Mouse (Mus musculus) testis, postnatal 10 days (tissue): Measurements from ENCODE around the gene Ptprd.
A peak's percentile ranks its signal among the peaks of the same experiment; 100 is the strongest.

Source experiments
- DNase-seq: peaks from one replicate; pipeline ENCODE4 v3.0.0; 2021; ENCODE audit warnings: low spot score

The Ptprd gene

DNA sequence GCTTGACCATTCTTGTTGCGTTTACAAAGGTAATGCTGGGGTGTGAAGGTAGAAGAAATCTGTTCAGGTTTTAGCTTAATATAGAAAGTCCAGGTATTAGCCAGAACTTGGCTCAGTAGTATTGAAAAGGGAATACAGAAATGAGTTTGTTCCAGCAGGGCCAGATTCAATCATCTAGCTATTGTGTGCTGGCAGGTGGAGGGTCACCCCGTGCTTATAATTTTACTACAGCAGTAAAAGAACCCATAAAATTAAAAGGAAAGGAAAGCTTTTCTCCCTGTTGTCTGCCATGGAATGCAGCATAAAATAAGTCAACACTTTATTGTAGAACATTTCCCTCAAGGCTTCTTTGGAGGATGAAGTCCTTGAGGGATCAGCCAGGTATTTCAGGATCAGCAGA is 1558.8 kb downstream of the Ptprd start:
- no peak for DNase-seq

DNA sequence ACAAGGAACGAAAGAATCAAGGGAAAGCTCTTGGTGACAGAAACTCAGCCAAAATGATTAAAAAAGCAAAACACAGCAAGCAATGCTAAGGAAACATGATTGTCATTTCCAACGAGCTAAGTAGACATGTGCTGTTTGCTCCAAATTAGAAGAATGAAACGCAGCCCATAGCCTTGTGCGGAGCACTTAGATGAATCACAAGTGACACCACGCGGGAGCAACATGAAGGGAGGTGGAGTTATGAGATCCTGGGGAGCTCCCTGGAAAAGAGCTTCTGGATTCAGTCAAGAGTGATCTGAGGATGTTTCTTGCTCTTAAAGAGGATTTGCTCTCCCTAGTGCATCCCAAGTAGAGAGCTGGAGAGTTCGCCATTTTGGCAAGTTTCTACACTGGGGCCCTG is 1590.0 kb downstream of the Ptprd start:
- no peak for DNase-seq

DNA sequence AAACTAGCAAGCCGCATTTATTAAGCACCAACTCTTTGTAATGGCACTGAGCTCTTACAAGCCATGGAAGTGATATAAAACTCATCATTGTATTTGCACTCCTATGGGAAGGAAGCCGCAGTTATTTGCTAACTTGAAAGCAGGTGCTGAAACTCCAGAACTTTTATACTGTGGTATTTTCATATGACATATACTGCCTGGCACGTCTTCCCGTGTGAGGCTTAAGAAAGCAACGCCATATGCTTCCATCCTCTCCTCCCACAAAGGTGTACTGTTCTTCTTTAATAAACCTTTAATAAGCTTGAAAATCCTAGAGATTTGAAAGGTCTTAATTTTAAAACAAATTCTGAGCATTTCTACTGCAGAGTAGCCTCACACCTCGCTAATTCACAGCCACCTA is 1595.1 kb downstream of the Ptprd start:
- DNase-seq = no peak

DNA sequence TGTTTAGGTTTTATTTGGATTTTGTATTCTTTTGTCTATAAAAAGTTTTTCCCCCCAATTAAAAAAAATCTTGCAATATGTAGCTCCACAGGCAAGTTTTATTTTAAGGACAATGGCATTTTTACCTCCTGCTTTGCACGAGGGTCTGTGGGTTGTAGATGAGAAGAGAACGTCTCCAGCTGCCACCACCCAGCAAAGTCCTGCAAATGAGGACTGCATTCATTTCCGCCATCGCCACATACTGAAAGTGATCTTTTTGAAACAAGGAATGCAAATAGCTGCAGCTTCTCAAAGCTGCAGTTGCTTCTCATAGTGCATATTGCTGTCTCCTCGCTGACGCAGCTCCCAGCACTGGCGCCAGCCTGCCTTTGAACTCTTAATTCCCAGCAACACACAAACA is 1603.5 kb downstream of the Ptprd start:
- DNase-seq = no peak

DNA sequence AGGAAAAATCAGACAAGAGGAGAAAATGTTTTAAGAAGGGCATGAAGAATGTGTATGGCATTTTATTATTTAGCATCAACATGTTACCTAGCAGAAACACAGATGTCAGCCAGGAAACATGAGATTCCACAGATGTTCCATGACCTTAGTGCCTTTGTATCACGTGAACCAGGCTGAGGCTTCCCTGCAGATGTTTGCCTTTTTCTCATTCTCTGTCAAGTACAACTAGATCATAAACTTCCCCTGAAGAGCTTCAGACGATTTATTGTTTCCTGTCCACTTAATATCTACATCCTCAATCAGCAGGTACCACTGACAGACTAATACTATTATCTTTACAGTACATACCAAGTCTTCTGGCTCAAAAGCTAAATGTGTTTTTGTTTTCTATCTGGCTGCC is 1605.0 kb downstream of the Ptprd start:
- DNase-seq = no peak

DNA sequence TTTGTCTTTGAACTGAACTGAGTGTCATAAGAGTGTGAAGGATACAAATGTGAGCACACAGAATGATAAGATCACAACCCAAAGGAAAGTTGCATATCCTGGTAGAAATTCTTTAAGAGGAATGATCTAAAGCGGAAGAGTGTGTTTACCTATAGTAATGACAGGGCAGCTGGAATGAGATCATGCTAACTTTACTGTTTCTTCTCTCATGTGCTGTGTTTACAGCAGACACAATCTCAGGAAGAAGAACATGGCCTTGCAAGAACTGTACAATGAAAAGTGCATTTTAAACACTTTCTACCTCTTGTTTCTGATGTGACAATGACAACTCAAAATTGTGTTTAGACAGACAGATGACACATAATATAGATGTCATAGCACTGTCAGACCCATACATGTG is 1621.0 kb downstream of the Ptprd start:
- DNase-seq = no peak

DNA sequence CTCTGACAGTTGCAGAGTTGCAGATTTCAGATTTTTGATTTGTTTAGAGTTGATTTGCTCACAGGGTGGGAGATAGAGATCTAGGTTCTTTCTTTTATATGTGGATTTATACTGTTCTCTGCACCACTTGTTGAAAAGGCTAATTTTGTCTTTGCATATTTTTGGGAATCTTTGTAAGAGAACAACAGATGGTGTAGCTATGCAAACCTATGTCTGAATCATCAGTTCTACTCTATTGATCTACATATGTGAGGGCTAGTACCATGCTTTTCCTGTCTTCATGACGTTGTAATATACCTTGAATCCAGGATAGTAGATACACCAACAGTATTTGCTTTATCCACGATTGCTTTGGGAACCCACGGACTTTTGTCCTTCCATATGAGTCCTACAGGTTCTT is 1628.7 kb downstream of the Ptprd start:
- DNase-seq = no peak

DNA sequence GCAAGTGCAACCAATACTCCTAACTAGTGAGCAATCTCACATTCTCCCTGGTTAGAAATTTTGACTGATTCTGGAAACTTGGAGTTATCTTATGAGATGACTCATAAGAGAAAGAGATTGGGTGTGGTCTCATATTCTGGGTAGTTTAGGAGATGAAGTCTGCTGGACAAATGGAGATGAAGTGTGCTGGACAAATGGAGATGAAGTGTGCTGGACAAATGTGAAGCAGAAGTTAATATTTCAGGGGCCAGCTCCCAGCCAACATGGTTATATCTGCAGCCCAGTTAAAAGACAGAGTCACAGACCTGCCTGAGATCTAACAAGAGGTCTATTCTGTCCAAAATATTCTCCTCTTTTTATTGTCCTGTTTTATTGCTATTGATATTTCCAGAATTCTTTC is 1645.8 kb downstream of the Ptprd start:
- no peak for DNase-seq

DNA sequence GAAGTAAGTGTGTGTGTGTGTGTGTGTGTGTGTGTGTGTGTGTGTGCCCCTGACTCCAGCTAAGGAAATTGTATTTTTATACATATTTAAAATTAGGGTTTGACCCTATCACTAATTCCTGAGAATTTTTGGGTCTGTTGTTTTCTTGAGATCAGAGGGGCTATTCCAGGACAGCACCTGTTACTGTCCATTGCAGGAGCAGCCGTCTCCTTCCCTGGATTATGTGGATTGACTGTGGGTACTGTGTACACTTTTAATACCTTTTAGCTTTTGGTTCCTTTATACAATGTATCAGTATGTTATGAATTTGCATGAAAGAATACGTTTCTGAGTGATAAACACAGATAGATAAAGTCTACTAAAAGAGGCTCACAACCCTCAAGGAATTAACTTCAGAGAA is 1670.0 kb downstream of the Ptprd start:
- DNase-seq = no peak

DNA sequence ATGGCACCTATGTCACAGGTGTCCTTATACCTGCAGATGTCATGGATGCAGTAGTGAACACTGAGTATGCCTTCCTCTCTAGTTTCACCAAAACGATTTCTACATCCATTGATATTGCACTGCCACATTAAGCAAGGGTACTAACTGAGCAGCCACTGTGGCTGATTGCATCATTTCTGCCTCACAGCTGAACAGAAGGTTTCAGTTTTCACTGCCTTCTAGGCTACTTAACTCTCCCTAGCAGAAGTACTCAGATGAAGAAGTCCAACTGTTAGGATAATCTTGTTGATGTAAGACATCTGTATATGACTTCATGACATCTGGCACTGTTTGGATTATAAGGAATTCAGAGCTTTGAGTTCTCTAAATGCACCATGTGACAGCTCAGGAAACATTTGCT is 1678.8 kb downstream of the Ptprd start:
- DNase-seq = no peak

DNA sequence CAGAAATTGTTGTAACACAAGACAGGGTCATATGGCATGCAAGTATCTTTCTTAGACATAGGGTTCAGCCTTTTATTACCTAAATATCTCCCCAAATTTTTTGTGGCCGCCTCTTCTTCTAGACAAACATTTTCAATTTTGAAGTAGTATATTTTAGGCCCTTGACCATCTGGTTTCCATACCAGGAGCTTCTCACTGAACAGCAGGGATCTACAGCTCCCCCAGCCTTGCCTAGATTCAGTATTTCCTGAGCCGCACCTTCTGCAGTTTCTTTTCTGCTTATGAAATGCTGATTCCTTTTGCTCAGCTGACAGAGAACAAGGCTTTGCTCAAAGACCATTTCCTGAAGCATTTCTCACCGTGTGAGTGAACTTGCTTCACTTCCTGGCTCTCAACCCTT is 1686.5 kb downstream of the Ptprd start:
- DNase-seq = no peak

DNA sequence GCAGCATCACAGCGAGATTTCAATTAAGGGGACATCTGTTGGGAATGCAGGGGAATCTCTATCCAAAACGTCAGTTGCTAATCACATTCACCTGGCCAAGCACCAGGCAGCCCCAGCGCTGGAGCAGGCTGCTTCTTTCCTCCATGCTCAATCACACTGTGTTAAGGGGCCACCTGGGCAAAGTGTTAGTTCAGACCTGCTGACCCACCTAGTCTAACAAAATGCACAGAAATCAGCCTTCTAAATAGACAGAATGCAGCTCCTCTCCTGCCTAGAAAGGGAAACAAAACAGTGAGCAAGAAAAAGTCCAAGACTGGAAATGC is 1708.5 kb downstream of the Ptprd start:
- DNase-seq = no peak

DNA sequence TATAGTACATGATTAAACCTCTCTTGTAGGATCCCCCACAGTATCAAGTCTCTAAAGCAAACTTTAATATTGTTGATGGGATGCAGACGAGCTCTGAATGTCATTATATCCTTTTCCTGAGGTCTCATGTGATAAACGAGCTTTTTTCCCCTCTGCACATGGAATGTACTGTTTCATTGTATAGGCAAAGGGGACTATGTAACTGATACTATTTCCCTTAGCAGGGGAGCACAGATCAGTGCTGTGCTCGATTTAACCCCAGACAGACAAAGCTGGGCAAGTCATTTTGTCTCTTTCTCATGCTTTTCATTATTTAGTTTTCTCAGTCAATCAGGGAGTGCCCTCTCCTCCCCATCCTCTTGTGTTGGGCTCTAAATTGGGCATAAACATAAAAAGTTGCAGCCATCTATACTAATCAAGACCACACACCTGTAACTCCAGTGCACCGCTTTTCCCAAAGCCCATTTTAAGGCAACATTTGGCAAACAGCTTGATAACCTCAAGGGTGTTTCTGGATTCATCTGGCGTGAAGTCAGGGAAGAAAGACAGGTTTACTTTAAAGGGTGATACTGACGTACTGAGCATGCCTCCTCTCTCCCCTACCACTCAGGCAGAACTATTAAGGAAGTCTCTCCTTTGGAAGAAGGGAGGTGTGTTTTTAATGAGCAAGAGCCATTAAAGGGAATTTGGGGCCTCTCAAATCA is 1709.0 kb downstream of the Ptprd start:
- DNase-seq = no peak

DNA sequence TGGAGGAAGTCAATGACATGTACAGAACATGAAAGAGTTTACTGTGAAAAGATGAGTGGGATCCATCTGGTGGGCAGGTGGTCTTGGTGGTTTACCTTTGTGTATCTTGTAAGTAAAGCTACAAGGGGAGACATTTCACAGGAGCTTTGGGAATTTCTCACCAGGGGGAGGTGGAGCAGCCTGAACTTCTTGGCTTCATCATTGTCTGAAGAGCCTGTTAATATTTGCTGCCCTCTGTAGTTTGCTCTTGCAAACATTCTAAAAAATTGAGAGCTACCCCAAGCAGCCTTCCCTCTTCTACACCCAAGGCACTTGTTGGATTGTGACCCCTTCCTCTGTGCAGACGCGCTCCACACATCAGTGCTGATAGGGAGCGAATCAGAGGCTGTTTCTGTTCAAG is 1725.9 kb downstream of the Ptprd start:
- no peak for DNase-seq

DNA sequence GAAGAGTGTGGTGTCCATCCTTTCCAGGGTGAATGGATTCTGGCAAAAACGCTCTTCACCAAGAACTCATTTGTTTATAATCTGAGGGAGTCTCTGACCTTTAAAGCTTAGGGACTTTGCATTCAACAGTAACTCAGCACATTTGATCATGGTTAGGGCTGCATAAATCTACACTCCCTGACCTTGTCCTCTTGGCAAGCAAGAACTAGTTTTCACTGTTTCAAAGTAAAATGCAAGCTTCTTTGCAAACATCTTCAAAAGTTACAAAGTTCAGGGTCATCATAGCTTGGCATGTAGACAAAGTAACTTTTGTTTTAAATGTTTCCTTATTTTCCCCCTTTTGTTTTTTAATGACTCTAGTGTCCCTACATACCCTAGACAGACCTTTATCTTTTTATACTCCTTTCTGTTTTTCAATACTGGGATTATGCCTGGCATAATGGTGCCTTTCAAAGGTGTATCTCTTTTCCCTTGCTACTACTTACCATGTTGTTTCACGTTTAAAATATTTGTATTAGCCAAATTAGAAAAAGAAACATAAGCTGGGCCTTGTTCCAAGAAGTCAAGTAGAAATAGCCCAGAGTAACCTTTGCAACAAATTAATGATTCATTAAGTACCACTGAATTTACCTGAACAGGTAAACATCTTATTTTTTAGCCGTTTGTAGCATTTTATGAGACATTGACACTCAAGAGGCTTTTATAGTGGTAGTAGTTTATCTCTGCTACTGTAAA is 1743.2 kb downstream of the Ptprd start:
- DNase-seq = no peak

DNA sequence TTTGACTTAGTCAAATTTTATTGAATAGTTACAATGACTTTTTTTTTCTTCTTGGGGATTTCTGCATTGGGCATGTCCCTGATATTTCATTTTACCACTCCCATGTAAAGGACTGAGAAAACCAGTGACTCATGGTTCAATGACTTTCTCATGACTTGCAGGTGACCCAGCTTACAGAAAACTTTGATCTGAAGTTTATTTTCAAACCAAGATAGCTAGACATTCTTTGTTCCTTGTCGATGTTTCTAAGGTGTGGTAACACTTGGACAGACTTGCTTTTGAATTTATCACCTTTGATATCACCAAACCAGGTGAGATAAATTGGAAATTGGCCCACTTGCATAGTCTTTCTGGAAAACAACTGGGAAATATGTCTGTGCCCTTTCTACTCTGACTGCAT is 1747.1 kb downstream of the Ptprd start:
- DNase-seq = no peak

DNA sequence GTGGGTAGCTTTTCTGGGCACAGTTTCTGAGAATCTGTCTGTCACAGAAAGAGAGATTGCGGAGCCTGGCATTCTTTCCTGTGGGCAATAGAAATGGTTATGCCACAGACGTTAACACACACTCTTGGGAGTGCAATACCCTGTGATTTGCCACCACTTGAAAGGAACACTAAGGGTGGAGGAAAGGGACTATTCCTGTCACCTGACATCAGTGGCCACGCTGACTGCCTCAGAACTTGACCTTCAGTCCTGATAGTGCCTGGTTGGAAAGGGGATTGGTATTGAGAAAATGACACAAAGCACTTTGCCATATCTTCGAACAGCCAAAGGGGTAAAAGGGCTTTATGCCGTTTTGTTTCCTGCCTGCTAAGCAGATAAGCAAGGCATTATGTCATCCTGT is 1750.4 kb downstream of the Ptprd start:
- no peak for DNase-seq

DNA sequence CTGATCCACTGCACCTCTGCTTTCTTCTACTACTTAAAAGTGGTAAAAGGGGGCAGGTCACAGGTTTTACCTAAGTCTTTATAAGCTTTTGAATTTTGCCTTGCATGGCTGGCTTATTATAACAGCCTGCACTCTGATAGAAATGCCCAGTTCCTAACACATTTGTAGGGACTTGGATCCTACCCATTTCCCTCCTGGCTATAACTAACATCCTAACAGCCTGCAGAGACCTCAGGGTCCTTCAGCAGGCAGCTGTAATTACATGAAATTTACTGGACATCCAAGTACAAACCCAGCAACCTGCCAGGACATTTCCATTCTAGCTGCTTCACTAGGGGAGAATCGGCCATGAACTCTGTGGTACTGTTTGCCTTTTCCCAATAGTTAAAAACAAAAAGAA is 1751.2 kb downstream of the Ptprd start:
- DNase-seq = no peak

DNA sequence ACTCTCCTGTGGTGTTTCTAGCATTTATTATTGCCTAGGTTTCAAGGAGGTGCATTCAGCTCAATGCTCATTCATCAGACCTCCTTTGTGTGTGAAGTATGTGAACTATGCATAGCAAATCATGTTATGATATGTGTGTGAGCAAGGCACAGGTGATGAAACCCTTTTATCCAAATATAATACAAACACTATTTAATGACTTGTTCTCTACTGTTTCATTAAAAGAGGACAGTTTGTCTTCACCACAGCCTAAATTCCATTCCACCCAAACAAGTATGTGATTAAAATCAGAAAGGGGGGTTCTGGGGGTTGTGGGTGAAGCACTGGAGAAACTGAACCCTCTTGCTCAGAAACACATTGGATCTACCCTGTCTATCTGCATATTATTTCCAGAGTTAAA is 1752.1 kb downstream of the Ptprd start:
- no peak for DNase-seq

DNA sequence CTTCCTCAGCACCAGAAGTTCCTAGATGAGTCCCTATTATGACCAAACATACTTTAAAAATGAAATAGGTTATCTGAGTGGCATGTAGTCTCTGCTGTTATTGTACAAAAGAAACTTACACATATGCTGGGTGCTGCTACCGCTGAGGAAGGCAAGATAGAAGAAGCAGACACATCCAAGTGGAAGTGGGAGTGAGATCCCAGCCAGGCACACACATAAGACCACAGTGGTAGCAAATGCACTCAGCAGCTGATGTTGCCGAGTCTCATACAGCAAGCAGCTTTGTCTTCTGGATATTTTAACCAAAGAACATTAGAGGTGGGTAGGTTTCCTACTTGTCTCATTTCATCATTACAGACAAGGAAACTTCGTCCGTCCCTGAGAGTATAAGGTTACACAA is 1759.5 kb downstream of the Ptprd start:
- no peak for DNase-seq

DNA sequence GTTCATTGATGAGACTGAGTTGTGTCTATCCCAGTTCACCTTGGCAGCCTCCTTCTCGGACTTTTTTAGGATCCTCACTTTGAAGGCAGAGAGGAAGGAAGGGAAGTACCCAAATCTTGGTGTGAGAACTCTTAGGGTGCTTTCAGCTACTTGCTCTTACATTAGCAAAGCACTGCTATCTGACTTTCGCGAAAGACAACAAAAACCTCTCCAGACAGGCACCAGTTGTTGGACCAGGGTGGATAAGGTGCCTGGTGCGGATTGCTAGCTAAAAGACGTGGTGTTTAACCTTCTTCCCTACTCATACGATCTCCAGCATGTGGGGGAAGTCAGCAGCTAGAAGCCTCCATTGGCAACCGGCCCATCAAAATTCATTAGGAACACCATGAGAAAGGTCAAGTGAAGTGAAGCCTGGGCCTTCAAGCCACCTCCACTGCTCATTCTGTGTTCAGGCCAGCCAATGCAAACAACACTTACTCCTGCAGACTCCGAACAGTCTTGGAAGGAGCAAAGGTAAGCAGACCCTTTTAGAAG is 1760.7 kb downstream of the Ptprd start:
- DNase-seq = peak; percentile 51

DNA sequence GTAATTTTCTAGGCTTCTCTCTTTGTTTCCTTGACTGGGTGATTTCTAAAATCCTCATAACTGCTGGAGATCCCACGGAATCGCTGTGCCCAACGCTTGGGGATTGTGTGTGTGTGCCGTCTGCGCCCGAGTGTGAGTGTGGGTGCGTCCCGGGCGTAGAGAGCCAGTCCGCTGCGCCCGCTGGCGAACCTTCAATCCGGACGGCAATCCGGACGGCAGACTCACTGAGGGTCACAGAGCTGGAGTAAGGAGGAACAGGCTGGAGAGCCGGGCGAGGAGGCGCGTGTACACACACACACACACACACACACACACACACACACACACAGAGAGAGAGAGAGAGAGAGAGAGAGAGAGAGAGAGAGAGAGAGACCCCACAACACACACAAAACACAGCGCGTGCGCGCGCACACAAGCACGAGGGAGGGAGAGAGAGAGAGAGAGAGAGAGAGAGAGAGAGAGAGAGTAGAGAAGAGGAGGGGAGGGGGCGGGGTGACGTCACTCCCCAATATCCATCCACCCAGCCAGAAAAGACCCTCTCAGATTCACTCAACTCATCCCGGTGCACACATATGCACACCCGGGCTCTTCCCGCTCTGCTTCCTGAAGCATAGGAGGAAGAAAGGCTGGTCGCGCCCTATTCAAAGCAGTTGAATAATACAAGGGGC is 1761.3 kb downstream of the Ptprd start:
- peak; percentile 75 for DNase-seq
